Mouse (Mus musculus): ENCODE data around the gene H2-Eb2. TPM values are rescaled to one million over a fixed set of nuclear protein-coding genes. Genes with fewer than 3 reads are reported as not detected.
"Not testable (repeated sequence)": the region's sequence is repeated elsewhere in the genome, so short reads cannot be mapped to it uniquely, and the experiment has no call there.

Gene H2-Eb2
- polyA plus RNA-seq, 1 experiment from 2014 or later: 0.09 TPM

DNA sequence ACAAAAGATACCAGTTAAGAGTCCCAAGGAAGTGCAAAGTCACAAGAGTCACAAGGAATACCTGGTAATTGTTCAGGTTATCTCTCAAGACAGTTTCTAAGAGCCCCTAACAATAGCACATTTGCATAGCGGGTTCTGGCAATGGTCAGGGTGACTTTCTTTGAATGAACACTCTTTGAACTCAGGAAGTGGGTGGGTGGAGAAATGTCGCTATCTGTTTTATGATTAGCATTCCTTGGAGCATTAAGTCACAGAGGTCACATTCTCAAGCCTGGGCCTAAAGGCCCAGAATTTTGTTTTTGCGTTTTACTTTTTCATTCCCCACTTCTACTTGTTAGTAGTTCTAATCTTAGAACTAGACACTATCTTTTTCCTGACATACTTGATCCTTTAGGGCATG lies 14.9 kb upstream of the H2-Eb2 start:
- not testable (repeated sequence) for H3K27me3 ChIP-seq (ENCODE audit: control insufficient read depth, insufficient read depth, low read length); H3K9ac ChIP-seq (ENCODE audit: low read depth, low read length); ATAC-seq (ENCODE audit: low FRiP score, low TSS enrichment); H3K4me3 ChIP-seq (ENCODE audit: low read length); H3K4me1 ChIP-seq (ENCODE audit: control insufficient read depth, insufficient read depth, low read length); H3K27ac ChIP-seq (ENCODE audit: low read depth, low read length); H3K36me3 ChIP-seq (ENCODE audit: control insufficient read depth, insufficient read depth, low read length); H3K4me2 ChIP-seq (replicated peaks; ENCODE audit: low read depth, low read length); H3K9me3 ChIP-seq (ENCODE audit: control insufficient read depth, low read length)
- WGBS: 82% methylated on average over 3 of the region's 3 CpGs

DNA sequence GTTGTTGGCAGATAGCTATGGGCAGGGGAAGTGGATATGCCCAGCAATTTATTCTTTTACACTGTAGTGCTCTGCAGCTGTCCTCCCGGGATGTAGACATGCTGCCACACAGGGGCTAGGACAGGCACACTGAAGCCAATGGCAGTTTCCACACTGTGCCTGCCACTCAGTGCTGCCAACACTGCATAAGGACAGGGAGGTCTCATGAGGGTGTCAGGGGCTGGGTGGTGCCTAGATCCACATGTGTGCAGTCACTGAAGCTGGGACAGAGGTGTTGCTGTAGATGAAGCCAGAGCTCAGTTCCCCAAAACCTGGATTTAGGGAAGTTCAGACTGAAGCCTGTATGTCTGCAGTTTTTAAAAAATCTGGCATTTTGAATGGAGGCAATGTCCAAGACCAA lies 13.3 kb upstream of the H2-Eb2 start:
- no peaks in the 10 kb centered on the region for H3K36me3 ChIP-seq (ENCODE audit: control insufficient read depth, insufficient read depth, low read length)
- WGBS: 92% methylated on average over 1 of the region's 1 CpGs
- H3K27ac ChIP-seq (ENCODE audit: low read depth, low read length): no peak overlapping the region

DNA sequence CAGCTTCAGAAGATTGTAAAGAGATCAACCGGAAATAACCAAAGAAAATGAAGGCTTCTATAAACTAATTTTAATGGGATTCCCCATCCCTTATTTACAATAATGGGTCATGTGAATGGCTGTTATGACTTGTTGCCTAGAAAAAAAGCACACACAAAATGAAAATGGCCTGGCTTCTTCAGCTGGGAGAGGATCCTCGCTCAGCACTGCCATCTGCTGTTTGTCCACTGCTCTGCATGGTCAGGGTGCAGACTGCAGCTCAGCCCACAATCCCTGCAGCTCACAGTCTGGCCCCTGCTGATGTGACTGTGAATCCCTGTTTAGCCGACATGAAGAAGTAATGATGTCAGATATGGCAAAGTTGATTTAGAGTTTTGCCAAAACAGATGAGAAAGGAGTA lies 12.1 kb upstream of the H2-Eb2 start:
- no peaks in the 10 kb centered on the region for H3K36me3 ChIP-seq (ENCODE audit: control insufficient read depth, insufficient read depth, low read length)
- H3K27me3 ChIP-seq (ENCODE audit: control insufficient read depth, insufficient read depth, low read length): no peaks in the 10 kb centered on the region
- peaks cover 3% of the 10 kb centered on the region; the same call in 1 of the 2 replicates for H3K4me1 ChIP-seq (ENCODE audit: control insufficient read depth, insufficient read depth, low read length)
- 44% methylated on average over 3 of the region's 3 CpGs for WGBS
- H3K9me3 ChIP-seq (ENCODE audit: control insufficient read depth, low read length): no peaks in the 10 kb centered on the region
- no peak overlapping the region for H3K4me2 ChIP-seq (replicated peaks; ENCODE audit: low read depth, low read length)
- H3K9ac ChIP-seq (ENCODE audit: low read depth, low read length): no peak overlapping the region
- H3K27ac ChIP-seq (ENCODE audit: low read depth, low read length): no peak overlapping the region
- no peak overlapping the region for H3K4me3 ChIP-seq (ENCODE audit: low read length)
- ATAC-seq (ENCODE audit: low FRiP score, low TSS enrichment): no peak

More for the DNA sequence above, 13.3 kb upstream of the H2-Eb2 start:
- Histone ChIP-seq H3K4me2 (replicated peaks; ENCODE audit: low read depth, low read length) (no peak overlapping the region), H3K27me3 (ENCODE audit: control insufficient read depth, insufficient read depth, low read length) (no peaks in the 10 kb centered on the region), H3K9me3 (ENCODE audit: control insufficient read depth, low read length) (no peaks in the 10 kb centered on the region), H3K9ac (ENCODE audit: low read depth, low read length) (no peak overlapping the region), H3K4me3 (ENCODE audit: low read length) (no peak overlapping the region), H3K4me1 (ENCODE audit: control insufficient read depth, insufficient read depth, low read length) (peaks cover 3% of the 10 kb centered on the region; the same call in 1 of the 2 replicates)
- no peak for ATAC-seq (ENCODE audit: low FRiP score, low TSS enrichment)

DNA sequence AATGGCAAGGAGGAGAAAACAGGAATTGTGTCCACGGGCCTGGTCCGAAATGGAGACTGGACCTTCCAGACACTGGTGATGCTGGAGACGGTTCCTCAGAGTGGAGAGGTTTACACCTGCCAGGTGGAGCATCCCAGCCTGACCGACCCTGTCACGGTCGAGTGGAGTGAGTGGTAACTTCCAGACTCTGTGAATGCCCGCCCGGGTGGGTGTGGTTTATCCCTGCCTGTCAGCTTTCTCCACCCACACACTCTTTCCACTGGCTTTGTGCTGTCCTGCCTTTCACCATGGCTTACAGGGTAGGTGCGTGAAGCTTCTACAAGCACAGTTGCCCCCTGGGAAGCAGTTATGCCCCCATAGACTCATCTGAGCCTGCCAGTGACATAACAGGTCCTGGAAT lies 11.2 kb upstream of the H2-Eb2 start:
- ATAC-seq (ENCODE audit: low FRiP score, low TSS enrichment): peak; percentile 65; the same call in 1 of the 2 replicates
- H3K4me1 ChIP-seq (ENCODE audit: control insufficient read depth, insufficient read depth, low read length): peaks cover under 1% of the 10 kb centered on the region; the same call in 1 of the 2 replicates
- H3K36me3 ChIP-seq (ENCODE audit: control insufficient read depth, insufficient read depth, low read length): no peaks in the 10 kb centered on the region
- H3K9ac ChIP-seq (ENCODE audit: low read depth, low read length): no peak overlapping the region
- WGBS: 54% methylated on average over 9 of the region's 9 CpGs
- H3K27ac ChIP-seq (ENCODE audit: low read depth, low read length): no peak overlapping the region
- no peaks in the 10 kb centered on the region for H3K9me3 ChIP-seq (ENCODE audit: control insufficient read depth, low read length)
- no peak overlapping the region for H3K4me3 ChIP-seq (ENCODE audit: low read length)
- H3K27me3 ChIP-seq (ENCODE audit: control insufficient read depth, insufficient read depth, low read length): no peaks in the 10 kb centered on the region
- no peak overlapping the region for H3K4me2 ChIP-seq (replicated peaks; ENCODE audit: low read depth, low read length)

DNA sequence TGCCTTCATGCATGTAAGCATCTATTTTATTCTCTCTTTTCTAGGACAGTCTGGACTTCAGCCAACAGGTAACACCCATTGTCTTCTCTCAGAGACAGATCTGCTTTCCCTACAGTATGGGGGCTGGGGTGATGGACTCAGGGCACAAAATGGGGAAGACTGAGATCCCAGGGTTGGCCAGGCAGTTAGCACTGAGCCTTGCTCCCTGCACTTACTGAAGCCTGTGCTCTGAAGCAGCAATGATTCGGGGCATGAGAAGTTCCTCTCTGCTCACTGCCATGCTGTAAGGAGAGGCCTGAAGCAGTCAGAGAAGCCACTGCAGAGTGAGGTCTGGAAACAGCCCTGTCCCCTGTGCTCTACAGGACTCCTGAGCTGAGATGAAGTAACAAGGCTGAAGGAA lies 10.0 kb upstream of the H2-Eb2 start:
- Histone ChIP-seq H3K9me3 (ENCODE audit: control insufficient read depth, low read length) (no peaks in the 10 kb centered on the region), H3K27me3 (ENCODE audit: control insufficient read depth, insufficient read depth, low read length) (no peaks in the 10 kb centered on the region), H3K4me3 (ENCODE audit: low read length) (no peak overlapping the region), H3K9ac (ENCODE audit: low read depth, low read length) (no peak overlapping the region), H3K4me1 (ENCODE audit: control insufficient read depth, insufficient read depth, low read length) (no peaks in the 10 kb centered on the region), H3K36me3 (ENCODE audit: control insufficient read depth, insufficient read depth, low read length) (no peaks in the 10 kb centered on the region), H3K27ac (ENCODE audit: low read depth, low read length) (no peak overlapping the region), H3K4me2 (replicated peaks; ENCODE audit: low read depth, low read length) (no peak overlapping the region)
- ATAC-seq (ENCODE audit: low FRiP score, low TSS enrichment): no peak
- 73% methylated on average over 1 of the region's 1 CpGs for WGBS

DNA sequence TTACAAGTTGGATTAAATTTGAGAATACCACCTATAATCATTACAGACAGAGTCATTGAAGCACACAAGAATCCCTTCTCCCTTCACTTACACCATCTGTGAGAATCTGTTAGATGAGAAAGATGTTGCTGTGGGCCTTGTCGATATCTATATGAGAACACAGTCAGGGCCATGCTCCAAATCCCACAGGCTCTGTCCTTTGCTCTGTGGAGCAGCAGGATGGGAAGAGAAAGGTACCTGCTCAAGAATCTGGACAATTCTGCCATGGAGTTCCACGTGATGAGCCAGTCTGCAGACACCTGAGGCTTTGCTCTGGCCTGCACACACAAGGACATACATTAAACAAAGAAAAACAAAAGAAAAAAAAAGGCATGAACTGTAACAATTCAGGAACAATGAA lies 8.8 kb upstream of the H2-Eb2 start:
- Histone ChIP-seq H3K9me3 (ENCODE audit: control insufficient read depth, low read length) (no peaks in the 10 kb centered on the region), H3K36me3 (ENCODE audit: control insufficient read depth, insufficient read depth, low read length) (no peaks in the 10 kb centered on the region), H3K27me3 (ENCODE audit: control insufficient read depth, insufficient read depth, low read length) (no peaks in the 10 kb centered on the region), H3K4me3 (ENCODE audit: low read length) (no peak overlapping the region), H3K4me1 (ENCODE audit: control insufficient read depth, insufficient read depth, low read length) (no peaks in the 10 kb centered on the region), H3K9ac (ENCODE audit: low read depth, low read length) (no peak overlapping the region), H3K4me2 (replicated peaks; ENCODE audit: low read depth, low read length) (no peak overlapping the region), H3K27ac (ENCODE audit: low read depth, low read length) (no peak overlapping the region)
- no peak for ATAC-seq (ENCODE audit: low FRiP score, low TSS enrichment)
- WGBS: 90% methylated on average over 2 of the region's 2 CpGs

DNA sequence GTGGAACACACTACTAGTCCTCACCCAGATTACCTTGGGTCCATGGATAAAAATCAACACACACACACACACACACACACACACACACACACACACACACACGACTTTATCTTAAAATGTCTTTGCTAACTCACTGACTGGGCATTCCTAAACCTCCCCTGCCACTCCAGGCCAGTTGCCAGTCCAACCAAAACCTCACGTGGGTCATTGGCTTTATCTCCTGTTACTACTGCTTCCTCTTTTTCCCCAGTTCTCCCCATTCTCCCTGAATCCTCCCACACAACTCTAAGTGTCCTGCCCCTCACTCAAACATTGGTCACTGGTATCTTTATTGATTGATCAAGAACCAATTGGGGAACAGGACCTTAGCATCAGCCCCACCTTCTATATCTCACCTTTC lies 8.2 kb upstream of the H2-Eb2 start:
- no peak for ATAC-seq (ENCODE audit: low FRiP score, low TSS enrichment)
- 40% methylated on average over 2 of the region's 2 CpGs for WGBS
- Histone ChIP-seq H3K27me3 (ENCODE audit: control insufficient read depth, insufficient read depth, low read length) (no peaks in the 10 kb centered on the region), H3K36me3 (ENCODE audit: control insufficient read depth, insufficient read depth, low read length) (no peaks in the 10 kb centered on the region), H3K4me1 (ENCODE audit: control insufficient read depth, insufficient read depth, low read length) (no peaks in the 10 kb centered on the region), H3K4me2 (replicated peaks; ENCODE audit: low read depth, low read length) (no peak overlapping the region), H3K4me3 (ENCODE audit: low read length) (no peak overlapping the region), H3K27ac (ENCODE audit: low read depth, low read length) (no peak overlapping the region), H3K9ac (ENCODE audit: low read depth, low read length) (no peak overlapping the region), H3K9me3 (ENCODE audit: control insufficient read depth, low read length) (no peaks in the 10 kb centered on the region)

DNA sequence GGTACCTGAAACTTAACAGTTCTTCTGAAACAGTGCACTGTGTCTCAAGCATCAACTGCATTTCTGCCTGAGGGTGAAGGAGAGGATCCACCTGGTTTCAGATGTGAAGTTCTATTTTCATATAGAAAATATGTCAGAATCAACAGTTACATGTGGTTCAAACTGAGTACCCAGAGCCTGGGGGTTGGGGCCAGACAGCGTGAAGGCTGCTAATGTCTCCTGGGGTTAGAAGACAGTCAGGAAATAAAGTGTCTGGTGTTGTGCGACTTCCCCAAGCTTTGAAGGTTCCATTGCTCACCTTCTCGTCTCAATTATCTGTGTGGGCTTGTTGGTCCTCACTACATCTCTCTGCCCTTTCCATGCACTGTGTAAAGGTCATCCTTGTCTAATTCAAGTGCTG lies 908 bp downstream of the H2-Eb2 start:
- Histone ChIP-seq H3K27ac (ENCODE audit: low read depth, low read length) (no peak overlapping the region), H3K9ac (ENCODE audit: low read depth, low read length) (no peak overlapping the region), H3K9me3 (ENCODE audit: control insufficient read depth, low read length) (no peaks in the 10 kb centered on the region), H3K36me3 (ENCODE audit: control insufficient read depth, insufficient read depth, low read length) (no peaks in the 10 kb centered on the region), H3K4me3 (ENCODE audit: low read length) (no peak overlapping the region), H3K27me3 (ENCODE audit: control insufficient read depth, insufficient read depth, low read length) (no peaks in the 10 kb centered on the region), H3K4me2 (replicated peaks; ENCODE audit: low read depth, low read length) (no peak overlapping the region), H3K4me1 (ENCODE audit: control insufficient read depth, insufficient read depth, low read length) (no peaks in the 10 kb centered on the region)
- 72% methylated on average over 3 of the region's 3 CpGs for WGBS
- no peak for ATAC-seq (ENCODE audit: low FRiP score, low TSS enrichment)

DNA sequence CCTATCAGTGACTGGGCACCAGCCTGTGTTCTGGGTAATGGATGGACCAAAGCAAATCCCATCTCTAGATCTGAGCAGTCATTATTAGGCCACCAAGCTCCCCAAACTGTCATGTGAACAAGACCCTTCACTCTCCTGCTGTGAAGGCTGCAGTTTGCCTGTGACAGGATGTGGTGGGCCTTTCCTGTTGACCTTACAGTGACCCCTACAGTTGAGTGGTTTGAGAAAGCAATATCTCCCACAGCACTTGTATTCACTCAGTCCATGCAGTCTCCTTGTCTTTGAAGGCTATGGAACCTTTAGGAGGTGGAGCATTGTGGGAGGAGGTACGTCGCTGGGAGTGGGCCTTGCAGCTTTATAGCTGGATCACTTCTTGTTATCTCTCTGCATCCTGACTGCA lies 4.3 kb downstream of the H2-Eb2 start:
- H3K4me2 ChIP-seq (replicated peaks; ENCODE audit: low read depth, low read length): no peak overlapping the region
- H3K36me3 ChIP-seq (ENCODE audit: control insufficient read depth, insufficient read depth, low read length): no peaks in the 10 kb centered on the region
- H3K9me3 ChIP-seq (ENCODE audit: control insufficient read depth, low read length): no peaks in the 10 kb centered on the region
- WGBS: 42% methylated on average over 2 of the region's 2 CpGs
- H3K4me1 ChIP-seq (ENCODE audit: control insufficient read depth, insufficient read depth, low read length): no peaks in the 10 kb centered on the region
- no peaks in the 10 kb centered on the region for H3K27me3 ChIP-seq (ENCODE audit: control insufficient read depth, insufficient read depth, low read length)
- ATAC-seq (ENCODE audit: low FRiP score, low TSS enrichment): no peak
- H3K4me3 ChIP-seq (ENCODE audit: low read length): no peak overlapping the region
- no peak overlapping the region for H3K9ac ChIP-seq (ENCODE audit: low read depth, low read length)
- H3K27ac ChIP-seq (ENCODE audit: low read depth, low read length): no peak overlapping the region

DNA sequence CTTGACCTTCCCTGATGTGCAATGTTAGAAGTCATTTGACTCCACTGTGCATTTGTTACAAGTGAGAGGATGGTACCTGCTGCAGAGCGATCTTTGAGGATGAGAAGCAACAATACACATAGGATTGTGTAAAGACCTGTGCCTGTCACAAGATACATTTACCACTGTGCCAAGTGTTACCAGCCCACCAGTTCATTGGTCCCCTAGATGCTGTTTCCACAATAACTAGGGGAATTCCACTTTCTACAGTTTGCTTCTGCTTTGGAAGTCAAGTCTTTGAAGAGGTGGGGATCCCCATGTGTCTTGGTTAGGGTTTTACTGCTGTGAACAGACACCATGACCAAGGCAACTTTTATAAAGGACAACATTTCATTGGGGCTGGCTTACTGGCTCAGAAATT lies 5.7 kb downstream of the H2-Eb2 start:
- WGBS: 91% methylated on average over 1 of the region's 1 CpGs
- H3K9ac ChIP-seq (ENCODE audit: low read depth, low read length): no peak overlapping the region
- H3K36me3 ChIP-seq (ENCODE audit: control insufficient read depth, insufficient read depth, low read length): no peaks in the 10 kb centered on the region
- H3K27me3 ChIP-seq (ENCODE audit: control insufficient read depth, insufficient read depth, low read length): no peaks in the 10 kb centered on the region
- H3K4me1 ChIP-seq (ENCODE audit: control insufficient read depth, insufficient read depth, low read length): no peaks in the 10 kb centered on the region
- H3K4me3 ChIP-seq (ENCODE audit: low read length): no peak overlapping the region
- H3K27ac ChIP-seq (ENCODE audit: low read depth, low read length): no peak overlapping the region
- no peaks in the 10 kb centered on the region for H3K9me3 ChIP-seq (ENCODE audit: control insufficient read depth, low read length)
- no peak overlapping the region for H3K4me2 ChIP-seq (replicated peaks; ENCODE audit: low read depth, low read length)
- no peak for ATAC-seq (ENCODE audit: low FRiP score, low TSS enrichment)
